Mouse (Mus musculus) stomach, postnatal 0 days (tissue): ENCODE measurements at regions not wholly inside any gene's neighbourhood (a gene's known extent, or its start where the extent isn't known, plus 50 kb on each side); places are given as distances from the start of the nearest gene placed in this dataset.

Experiments used
- ATAC-seq: fragments of 200-750 bp; cut with Nextera tagmentation; 2 replicates; pipeline ENCODE4 v1.8.0; 2017; ENCODE audit not compliant: low FRiP score, low TSS enrichment
- DNase-seq: peaks from one replicate; pipeline ENCODE4 v3.0.0-alpha.2; 2016; ENCODE audit warnings: low spot score
- H3K27ac ChIP-seq: fragments of 300-500 bp; sonication (generic); replicated peaks from 2 replicates; pipeline ENCODE4 v1.5.1; 2014; ENCODE audit warnings: mild to moderate bottlenecking, control low read depth
- H3K27me3 ChIP-seq: fragments of 300-500 bp; sonication (generic); 2 replicates; pipeline ENCODE4 v1.6.1; 2014; ENCODE audit warnings: low read length; ENCODE audit not compliant: control insufficient read depth, insufficient read depth
- H3K36me3 ChIP-seq: fragments of 300-500 bp; sonication (generic); 2 replicates; pipeline ENCODE4 v1.6.1; 2014; ENCODE audit warnings: low read length, mixed read lengths; ENCODE audit not compliant: control insufficient read depth, insufficient read depth
- H3K4me1 ChIP-seq: fragments of 300-500 bp; sonication (generic); replicated peaks from 2 replicates; pipeline ENCODE4 v1.6.1; 2014; ENCODE audit warnings: antibody characterized with exemption; ENCODE audit not compliant: control insufficient read depth, insufficient read depth
- H3K4me2 ChIP-seq: fragments of 300-500 bp; sonication (generic); replicated peaks from 2 replicates; pipeline ENCODE4 v1.6.1; 2014; ENCODE audit warnings: low read depth, mild to moderate bottlenecking, control low read depth, moderate library complexity
- H3K4me3 ChIP-seq: fragments of 300-500 bp; sonication (generic); 2 replicates; pipeline ENCODE4 v1.5.1; 2014; ENCODE audit warnings: low read depth, low read length, control low read depth
- H3K9ac ChIP-seq: fragments of 300-500 bp; sonication (generic); 2 replicates; pipeline ENCODE4 v1.6.1; 2014; ENCODE audit warnings: mild to moderate bottlenecking, low read length, control low read depth, mixed read lengths
- H3K9me3 ChIP-seq: fragments of 300-500 bp; sonication (generic); 2 replicates; pipeline ENCODE4 v1.6.1; 2016; ENCODE audit warnings: low read length; ENCODE audit not compliant: control insufficient read depth
- CTCF ChIP-seq: IDR thresholded peaks from 2 replicates; pipeline ENCODE4 v1.5.1; 2016; ENCODE audit warnings: antibody characterized with exemption, low read depth, mild to moderate bottlenecking, moderate library complexity
- EP300 ChIP-seq: optimal IDR thresholded peaks from 2 replicates; pipeline ENCODE3; 2016; ENCODE audit warnings: antibody characterized with exemption
- WGBS: fragments of 180-500 bp; shearing (Covaris S2); extraction: QIAGEN DNeasy Blood & Tissue Kit; methylation state at CpG from one replicate; pipeline ENCODE4 v1.1.7; 2014; 5-methylcytosine and 5-hydroxymethylcytosine counted together

DNA sequence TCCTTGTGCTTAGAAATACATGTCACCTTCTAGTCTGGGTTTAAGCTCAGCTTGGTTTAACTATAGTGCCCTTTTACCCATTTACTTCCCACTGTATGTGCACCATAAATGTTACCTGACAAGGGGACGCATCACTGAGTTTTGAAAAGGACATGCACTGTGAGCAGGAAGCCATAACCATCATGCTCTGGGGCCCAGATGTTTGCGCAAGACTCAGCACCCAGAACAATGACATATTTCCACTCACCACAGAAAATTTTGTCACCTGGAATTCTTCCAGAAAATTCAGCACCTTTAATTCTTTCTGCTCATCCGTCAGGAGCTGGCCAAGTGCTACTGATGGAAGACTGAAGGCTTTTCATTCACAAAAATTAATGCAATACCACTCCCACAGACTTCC is 216.1 kb upstream of the Elac2 start:
- Histone ChIP-seq H3K9ac (no peak overlapping the region), H3K4me1 (no peaks in the 10 kb centered on the region), H3K27me3 (no peaks in the 10 kb centered on the region), H3K27ac (no peak overlapping the region), H3K4me3 (no peak overlapping the region), H3K9me3 (no peaks in the 10 kb centered on the region), H3K36me3 (no peaks in the 10 kb centered on the region), H3K4me2 (no peak overlapping the region)
- WGBS = 63% methylated on average over 3 of the region's 3 CpGs
- DNase-seq (no peak), ATAC-seq (no peak)
- TF ChIP-seq CTCF = no peak
- no peak for TF ChIP-seq EP300

GRCm38 (mm10) chr11:64764056-64764455 is 214.8 kb upstream of the Elac2 start:
- TF ChIP-seq CTCF (no peak), EP300 (no peak)
- ATAC-seq = no peak
- H3K4me3 ChIP-seq = no peak overlapping the region
- 44% methylated on average over 6 of the region's 6 CpGs for WGBS
- DNase-seq = no peak
- no peak overlapping the region for H3K27ac ChIP-seq
- H3K36me3 ChIP-seq = no peaks in the 10 kb centered on the region
- H3K27me3 ChIP-seq = no peaks in the 10 kb centered on the region
- H3K9ac ChIP-seq = no peak overlapping the region
- no peak overlapping the region for H3K4me2 ChIP-seq
- H3K4me1 ChIP-seq = no peaks in the 10 kb centered on the region
- no peaks in the 10 kb centered on the region for H3K9me3 ChIP-seq

- Histone ChIP-seq H3K4me2 (no peak overlapping the region), H3K4me3 (no peak overlapping the region), H3K4me1 (no peaks in the 10 kb centered on the region), H3K27ac (no peak overlapping the region), H3K27me3 (no peaks in the 10 kb centered on the region), H3K9me3 (no peaks in the 10 kb centered on the region), H3K9ac (no peak overlapping the region), H3K36me3 (no peaks in the 10 kb centered on the region)
- ATAC-seq = no peak
- TF ChIP-seq CTCF (no peak), EP300 (no peak)
- DNase-seq = no peak
- WGBS = 61% methylated on average over 5 of the region's 5 CpGs
Observed at GRCm38 (mm10) chr11:64776691-64777090, 202.1 kb upstream of the Elac2 start.

GRCm38 (mm10) chr11:64800246-64801121 is 178.4 kb upstream of the Elac2 start:
- Histone ChIP-seq H3K4me3 (no peak overlapping the region), H3K9me3 (no peaks in the 10 kb centered on the region), H3K4me1 (no peaks in the 10 kb centered on the region), H3K27ac (no peak overlapping the region), H3K27me3 (no peaks in the 10 kb centered on the region), H3K36me3 (no peaks in the 10 kb centered on the region), H3K9ac (no peak overlapping the region), H3K4me2 (no peak overlapping the region)
- ATAC-seq (no peak), DNase-seq (no peak)
- 48% methylated on average over 21 of the region's 21 CpGs for WGBS
- TF ChIP-seq EP300 (no peak), CTCF (no peak)

DNA sequence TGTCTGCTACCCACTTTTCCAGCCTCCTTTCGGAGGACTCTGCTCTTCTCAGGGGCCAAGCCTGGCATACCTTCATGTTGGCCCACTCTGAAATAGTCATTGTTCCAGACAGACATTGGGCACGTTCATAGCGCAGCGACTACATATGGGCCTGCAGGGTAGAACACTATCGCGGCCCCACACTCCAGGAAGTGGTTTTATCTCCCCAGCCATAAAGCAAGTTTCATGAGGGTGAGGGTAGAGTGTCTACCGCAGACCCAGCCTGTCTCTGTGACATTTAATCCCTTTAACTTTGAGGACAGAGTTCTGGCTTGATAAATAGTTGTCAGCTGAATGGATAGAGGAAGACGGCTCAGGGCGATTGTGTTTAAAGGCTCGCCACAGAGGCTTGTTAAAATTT is 177.5 kb upstream of the Elac2 start:
- Histone ChIP-seq H3K4me3 (no peak overlapping the region), H3K4me1 (no peaks in the 10 kb centered on the region), H3K9ac (no peak overlapping the region), H3K9me3 (no peaks in the 10 kb centered on the region), H3K36me3 (no peaks in the 10 kb centered on the region), H3K27me3 (no peaks in the 10 kb centered on the region), H3K4me2 (no peak overlapping the region), H3K27ac (no peak overlapping the region)
- TF ChIP-seq EP300 (no peak), CTCF (no peak)
- WGBS = 67% methylated on average over 10 of the region's 10 CpGs
- ATAC-seq = no peak
- no peak for DNase-seq

DNA sequence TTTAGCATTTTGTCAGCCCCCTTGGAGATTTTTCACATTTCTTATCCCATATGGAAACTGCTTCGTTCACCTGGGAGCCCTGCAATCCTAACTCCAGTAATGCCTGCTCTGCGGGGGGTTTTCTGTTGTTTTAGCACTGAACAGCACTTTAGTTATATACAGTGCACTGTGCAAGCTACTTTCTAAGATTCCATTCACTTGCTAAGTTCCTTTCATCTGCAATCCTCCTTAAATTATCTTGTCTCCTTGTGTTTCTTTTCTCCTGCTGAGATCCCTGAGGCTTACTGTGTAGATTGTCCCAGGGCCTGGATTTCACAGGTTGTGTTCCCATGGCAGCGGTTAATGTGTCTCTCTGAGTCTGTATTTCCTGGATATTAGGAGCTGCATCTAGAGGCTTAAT is 173.3 kb upstream of the Elac2 start:
- Histone ChIP-seq H3K9ac (no peak overlapping the region), H3K27ac (no peak overlapping the region), H3K9me3 (no peaks in the 10 kb centered on the region), H3K4me3 (no peak overlapping the region), H3K27me3 (no peaks in the 10 kb centered on the region), H3K36me3 (no peaks in the 10 kb centered on the region), H3K4me1 (no peaks in the 10 kb centered on the region), H3K4me2 (no peak overlapping the region)
- DNase-seq (no peak), ATAC-seq (no peak)
- WGBS = 91% methylated on average over 3 of the region's 3 CpGs
- TF ChIP-seq EP300 (no peak), CTCF (no peak)
